Mouse (Mus musculus) testis, adult 2 months (tissue): ENCODE results near the gene Lztr1.
A peak's percentile ranks its signal among the peaks of the same experiment; 100 is the strongest.

ENCODE experiments used
- CTCF ChIP-seq: fragments of 200-500 bp; IDR thresholded peaks from 2 replicates; pipeline ENCODE4 v1.5.1; 2012; ENCODE audit warnings: low read depth, mild to moderate bottlenecking, inconsistent platforms, low read length, moderate library complexity; ENCODE audit not compliant: control insufficient read depth, insufficient read depth, insufficient replicate concordance
- POLR2A ChIP-seq: fragments of 200-500 bp; IDR thresholded peaks from 2 replicates; pipeline ENCODE4 v1.6.1; 2012; ENCODE audit warnings: low read depth, mild to moderate bottlenecking, inconsistent platforms, low read length, moderate library complexity; ENCODE audit not compliant: control insufficient read depth

GRCm38 (mm10) chr16:17508546-17509239 is at the start of gene Lztr1:
- TF ChIP-seq POLR2A (peak; percentile 44; the same call in 1 of the 2 replicates), CTCF (no peak)
